Mouse (Mus musculus) urinary bladder, postnatal 14 days (tissue): ENCODE results near the gene Ss18l2.
A peak's percentile ranks its signal among the peaks of the same experiment; 100 is the strongest.

Experiments used
- DNase-seq: peaks from one replicate; pipeline ENCODE4 v3.0.0; 2021; ENCODE audit warnings: low spot score

The Ss18l2 gene

GRCm38 (mm10) chr9:121704261-121704645, 5.9 kb upstream of the Ss18l2 start:
- no peak for DNase-seq

DNA sequence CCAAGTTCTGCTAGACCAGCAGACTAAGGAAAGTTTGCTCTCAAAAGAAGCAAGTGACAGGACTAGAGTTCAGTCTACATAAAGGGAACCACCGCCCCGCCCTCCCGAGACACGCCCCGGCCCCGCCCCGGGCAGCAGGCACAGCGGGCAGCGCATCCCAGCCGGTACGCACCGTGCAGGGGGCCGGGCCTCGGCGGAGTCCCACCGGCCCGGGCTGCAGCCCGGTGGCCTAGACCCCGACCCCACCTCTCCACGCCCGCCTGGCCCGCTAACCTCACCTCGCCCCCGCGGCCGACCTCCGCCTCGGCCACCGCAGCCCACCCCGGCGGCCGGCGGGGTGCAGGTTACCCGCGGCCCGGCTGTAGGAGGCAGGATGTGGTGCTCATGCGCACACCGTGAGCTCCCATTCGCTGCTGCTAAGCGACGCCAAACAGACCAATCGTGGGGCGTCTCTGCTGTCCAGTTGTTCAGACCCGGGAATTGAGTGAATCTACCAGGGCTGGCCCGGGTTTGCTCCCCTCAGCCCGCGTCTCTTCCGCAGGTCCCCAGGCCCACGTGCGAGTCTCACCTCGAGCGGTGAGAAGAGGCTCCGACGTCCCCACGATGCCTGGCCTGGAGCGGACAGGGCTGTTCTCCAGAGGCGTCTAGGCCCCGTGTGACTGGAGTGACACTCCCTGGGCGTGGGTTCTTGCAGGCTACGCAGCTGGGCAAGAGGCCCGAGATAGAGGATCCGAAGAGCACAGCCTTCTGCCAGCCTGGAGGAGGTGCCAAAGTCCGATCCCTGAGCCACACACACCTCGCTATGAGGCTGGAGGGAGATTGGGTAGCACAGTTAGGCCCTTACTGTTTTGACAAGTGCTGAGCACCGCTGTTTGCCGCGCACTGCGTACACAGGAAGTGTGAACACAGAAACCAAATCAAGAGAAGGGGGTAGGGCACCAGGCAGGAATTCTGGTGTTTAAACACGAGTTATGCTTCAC, 5.2 kb upstream of the Ss18l2 start, which contains the start of gene Sec22c:
TSS of gene Sec22c (minus strand) at position 845 of the 980 bp plus-strand sequence.
- peak; percentile 90 for DNase-seq

GRCm38 (mm10) chr9:121706029-121706675, 4.0 kb upstream of the Ss18l2 start:
- no peak for DNase-seq

GRCm38 (mm10) chr9:121707801-121708200, 2.3 kb upstream of the Ss18l2 start:
- DNase-seq: no peak

DNA sequence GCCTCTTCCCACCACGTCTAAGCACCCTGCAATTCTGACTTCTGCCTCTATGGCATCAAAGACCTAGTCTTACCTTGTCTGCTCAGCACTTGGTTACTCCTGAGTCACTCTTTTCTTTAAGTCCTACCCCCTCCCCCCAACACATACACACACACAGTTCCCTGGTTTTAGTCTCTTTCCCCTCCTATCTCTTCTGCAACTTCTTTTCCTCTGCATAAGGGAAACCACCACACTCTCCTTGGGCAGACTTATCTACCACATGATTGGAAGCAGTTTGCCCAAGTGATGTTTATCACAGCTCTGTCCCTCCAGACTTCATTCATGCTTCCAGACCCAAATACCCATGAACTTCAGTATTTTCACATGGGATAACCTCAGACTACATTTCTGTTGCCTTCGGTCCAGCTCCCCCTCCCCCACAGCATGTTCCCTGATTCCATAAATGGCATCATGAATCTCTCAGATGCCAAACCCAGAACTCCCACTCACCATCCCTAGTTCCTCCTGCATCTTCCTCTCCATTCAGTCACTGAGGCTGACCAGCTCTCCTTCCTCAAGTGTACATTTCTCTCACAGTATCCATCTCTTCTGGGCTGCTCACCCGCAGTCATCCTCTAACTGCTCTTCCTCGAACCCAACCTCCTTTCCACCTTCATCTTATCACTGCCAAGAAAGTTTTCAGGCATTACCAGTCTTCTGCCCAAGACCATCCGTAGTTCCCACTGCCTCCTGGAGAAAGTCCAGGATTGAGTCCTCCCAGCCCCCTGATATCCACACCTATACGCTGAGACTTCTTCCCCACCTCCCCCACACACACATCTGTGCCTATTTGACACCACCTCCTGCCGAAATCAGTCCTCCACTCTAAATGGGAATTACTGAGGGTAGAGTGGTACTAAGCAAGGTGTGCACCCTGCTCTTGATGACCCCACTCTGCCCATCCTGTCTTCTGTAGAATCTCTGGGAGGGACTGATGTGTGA, 1.3 kb upstream of the Ss18l2 start:
- DNase-seq: no peak

DNA sequence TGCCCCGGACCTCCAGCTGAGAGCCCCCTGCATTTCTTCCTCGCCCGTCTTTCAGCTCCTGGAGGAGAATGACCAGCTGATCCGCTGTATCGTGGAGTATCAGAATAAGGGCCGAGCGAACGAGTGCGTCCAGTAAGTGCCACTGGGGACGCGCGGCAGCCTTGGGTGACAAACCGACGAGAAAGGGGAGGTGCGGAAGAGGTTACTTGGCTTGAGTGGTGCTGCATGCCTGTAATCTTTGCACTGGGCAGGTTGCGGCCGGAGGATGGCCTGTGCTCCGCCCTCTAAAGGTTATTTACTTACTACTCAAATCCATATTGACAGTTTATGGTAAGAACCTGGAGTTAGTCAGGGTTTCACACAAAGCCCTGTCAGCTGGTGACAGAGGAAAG, 451 bp downstream of the Ss18l2 start:
- DNase-seq: peak; percentile 26

DNA sequence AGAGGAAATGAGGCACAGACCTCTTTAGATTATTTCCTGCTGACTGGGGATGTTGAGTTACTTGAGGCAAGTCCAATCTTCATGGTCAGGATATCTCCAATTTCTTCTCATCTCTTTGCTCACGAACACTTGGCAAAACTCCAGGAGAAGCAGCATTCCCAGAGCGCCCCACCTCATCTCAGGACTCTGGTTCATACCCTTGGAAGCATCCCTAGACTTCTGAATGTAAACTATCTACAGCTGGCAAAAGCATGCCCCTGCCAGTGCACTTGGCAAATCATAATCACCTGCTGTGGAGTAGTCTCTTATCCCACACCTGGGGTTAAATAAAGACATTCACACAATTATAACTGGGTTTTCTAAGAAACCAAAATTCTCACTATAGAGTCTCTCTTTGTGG, 6.9 kb downstream of the Ss18l2 start:
- DNase-seq: no peak

DNA sequence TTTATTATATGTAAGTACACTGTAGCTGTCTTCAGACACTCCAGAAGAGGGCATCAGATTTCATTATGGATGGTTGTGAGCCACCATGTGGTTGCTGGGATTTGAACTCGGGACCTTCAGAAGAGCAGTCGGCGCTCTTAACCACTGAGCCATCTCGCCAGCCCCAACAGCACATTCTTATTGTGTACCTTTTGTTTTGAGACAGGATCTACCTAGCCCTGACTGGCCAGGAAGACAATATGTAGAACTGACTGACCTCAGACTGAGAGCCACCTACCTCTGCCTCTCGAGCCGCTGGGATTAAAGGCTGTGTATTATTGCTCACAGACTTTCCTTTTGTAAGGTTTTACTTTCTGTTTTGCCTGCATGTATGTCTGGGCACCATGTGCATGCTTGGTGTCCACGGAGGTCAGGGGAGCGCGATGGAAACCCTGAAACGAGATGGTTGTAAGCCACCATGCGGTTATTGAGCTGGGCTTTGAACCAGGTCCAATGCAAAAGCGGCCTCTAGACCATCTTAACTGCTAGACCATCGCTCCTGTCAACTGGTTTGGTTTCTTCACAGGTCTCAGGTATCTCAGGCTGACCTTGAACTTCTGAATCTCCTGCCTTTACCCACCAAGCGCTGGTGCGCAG, 8.1 kb downstream of the Ss18l2 start:
- no peak for DNase-seq

DNA sequence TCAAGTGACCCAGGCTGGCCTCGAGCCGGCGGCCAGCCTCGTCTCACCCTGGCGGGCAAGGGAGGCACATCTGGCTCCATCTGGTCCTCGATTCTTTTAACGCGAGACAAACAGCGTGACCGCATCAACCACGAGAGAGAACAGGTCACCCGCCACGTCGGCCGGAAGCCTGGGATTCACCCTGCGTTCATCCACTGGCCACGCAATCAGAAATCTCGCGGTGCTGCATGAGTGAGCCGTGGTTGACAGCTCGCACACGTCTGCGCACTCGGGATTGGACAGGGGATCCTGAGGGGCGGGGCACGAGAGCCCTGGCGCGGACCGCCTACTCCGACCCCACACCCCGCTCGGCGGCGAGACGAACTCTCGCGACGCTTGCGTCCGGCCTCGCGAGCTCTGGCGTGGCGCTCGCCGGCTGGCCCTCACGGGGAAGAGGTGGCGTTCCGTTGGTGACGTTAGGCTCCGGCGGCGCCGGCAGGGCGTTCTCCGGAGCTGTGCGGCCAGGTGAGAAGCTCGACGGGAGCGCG, 8.7 kb downstream of the Ss18l2 start, which contains the start of gene Nktr:
TSS of gene Nktr (plus strand) at position 378 of the 527 bp plus-strand sequence.
- DNase-seq: peak; percentile 99

DNA sequence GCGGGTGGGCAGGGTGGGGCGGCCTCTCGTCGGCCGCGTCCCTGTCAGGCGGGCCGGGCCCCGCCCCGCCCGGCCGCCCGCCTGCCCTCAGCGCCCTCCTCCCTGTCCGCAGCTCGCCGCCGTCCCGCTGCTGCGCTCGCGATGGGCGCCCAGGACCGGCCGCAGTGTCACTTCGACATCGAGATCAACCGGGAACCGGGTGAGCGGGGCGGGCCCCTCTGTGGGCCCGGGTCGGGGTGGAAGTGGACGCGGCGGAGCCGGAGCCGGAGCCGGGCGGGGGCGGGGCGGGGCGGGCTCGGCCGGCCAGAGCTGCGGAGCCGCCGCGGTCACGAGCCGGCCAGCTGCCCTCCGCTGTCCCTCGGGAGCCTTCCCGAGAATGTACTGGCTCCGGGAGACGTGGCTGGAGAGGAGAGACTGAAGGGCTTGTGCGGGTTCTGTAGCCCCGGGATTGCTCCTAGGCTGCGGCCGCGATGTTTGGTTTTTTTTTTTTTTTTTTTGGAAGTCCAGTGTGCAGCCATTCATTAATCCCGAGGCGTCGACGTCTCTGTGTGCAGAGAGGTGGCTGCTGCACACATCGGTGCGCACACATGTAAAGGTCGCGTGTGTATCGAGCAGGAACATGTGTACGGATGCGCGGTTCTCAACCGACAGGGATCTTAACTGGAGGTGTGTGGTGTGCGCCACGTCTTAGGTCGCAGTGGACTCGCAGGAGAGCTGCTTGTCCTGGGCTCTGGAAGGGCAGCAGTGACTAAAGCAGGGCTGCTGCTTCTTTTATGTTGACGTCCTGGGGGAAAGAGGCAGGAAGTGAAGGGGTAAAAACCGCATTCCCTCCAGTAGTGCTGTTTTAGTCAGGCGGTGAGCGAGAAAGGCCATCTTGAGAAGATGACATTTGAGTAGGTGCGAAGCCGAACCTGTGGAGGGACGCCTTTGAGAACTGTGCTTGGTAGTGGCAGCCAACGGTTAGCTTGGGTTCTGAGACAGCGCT, 9.5 kb downstream of the Ss18l2 start:
- no peak for DNase-seq

DNA sequence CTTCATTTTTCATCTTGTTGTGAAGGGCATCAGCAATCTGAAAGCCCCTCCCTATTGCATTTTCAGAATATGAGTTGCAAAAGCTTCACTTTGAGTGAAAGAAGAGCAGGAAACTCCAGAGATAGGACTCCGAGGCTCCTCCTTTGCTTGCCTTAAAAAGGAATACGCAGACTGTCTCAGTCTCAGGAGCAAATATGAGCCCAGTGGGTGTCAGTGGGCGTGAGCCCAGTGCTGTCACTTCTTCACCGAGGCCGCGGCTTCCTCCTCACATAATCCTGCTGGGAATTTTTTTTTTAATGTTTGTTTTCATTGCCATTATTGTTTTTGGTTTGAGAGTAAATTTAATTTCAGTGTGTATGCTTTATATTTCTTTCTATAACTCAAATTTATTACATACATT, 30.4 kb downstream of the Ss18l2 start:
- DNase-seq: no peak

DNA sequence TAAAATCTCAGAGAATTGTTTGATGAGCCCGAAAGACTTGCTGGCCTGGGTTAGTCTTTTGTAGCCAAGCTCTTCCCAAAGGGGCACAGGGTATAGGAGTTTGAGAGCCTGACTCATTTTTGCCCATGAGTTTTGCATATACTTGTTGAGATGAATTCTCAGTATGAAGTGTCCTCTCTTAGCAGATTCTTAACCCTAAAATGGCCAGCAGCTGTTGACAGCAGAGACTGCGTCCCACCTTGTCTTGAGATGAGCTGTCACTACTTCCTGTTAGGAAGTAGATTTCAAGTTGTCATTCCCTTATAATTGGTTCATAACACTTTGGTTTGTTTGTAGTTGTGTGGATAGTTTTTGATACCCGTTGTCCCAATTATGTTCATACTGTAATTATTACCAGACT, 31.0 kb downstream of the Ss18l2 start:
- no peak for DNase-seq

GRCm38 (mm10) chr9:121744051-121744450, 33.9 kb downstream of the Ss18l2 start:
- DNase-seq: no peak

DNA sequence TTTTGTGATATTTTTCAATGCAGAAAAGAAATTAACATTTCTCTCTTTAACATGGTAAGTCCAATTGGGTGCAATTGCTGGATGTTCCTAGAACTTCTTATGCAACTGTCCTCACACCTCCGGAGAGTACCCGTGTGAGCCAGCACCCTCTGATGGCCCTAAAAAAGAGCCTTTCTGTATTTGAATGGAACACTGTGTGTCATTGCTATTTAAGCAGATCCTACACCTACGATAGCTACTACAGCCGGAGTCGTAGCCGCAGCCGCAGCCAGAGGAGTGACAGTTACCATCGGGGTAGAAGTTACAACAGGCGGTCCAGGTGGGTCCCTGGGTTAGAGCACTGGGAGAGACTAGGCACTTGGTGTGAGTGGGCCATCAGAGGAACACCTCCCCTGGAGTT, 42.6 kb downstream of the Ss18l2 start:
- no peak for DNase-seq

DNA sequence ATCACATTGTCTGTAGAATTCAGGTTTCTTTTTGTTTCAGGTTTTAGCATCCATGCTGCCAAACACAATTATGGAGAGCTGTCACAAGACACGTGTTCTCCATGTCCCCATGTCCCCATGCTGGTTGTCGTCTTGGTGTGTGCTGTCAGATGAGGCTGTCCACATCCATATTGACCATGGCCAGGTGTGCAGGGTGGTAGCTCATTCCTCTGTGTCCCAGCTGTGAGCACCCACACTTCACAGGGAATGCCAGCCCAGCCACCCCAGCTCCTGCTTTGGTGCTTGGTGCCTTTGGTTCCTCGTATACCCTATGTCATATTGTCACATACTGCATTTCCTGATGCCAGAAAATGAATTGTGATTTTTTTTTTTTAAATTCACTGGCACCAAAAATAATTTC, 44.5 kb downstream of the Ss18l2 start:
- DNase-seq: no peak

DNA sequence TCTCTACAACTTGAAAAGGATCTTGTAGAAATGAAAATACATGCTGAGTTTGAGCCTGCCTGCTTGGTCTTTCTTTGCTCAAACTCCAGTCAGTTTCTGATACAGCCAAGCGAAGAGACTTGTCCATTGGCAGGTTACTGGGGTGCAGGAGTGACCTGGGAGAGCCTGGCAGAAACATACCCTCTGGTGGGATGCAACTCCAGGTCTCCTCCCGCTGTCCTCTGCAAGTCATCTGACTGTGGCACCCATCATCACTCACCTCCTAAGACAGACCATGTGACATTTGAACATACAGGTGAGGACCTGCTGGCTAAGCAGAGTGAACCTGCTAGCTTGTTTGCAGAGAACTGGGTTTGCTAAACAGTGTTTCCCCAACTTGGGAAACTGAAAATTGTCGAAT, 46.7 kb downstream of the Ss18l2 start:
- DNase-seq: no peak

GRCm38 (mm10) chr9:121757432-121757831, 47.3 kb downstream of the Ss18l2 start:
- no peak for DNase-seq

GRCm38 (mm10) chr9:121757835-121758814, 48.0 kb downstream of the Ss18l2 start:
- no peak for DNase-seq
